Mouse (Mus musculus) layer of hippocampus, postnatal 14 days (tissue): ENCODE results near the gene Prdx5. TPM values are rescaled to one million over a fixed set of nuclear protein-coding genes. Genes with fewer than 3 reads are reported as not detected.

ENCODE experiments used
- DNase-seq, 2 experiments: peaks; one replicate each; pipeline ENCODE4 v3.0.0; 2021 to 2022; ENCODE audit warnings: low spot score in 2 of 2, mixed read lengths in 1 of 2
- long read RNA-seq, 2 experiments: library from polyadenylated mRNA; stranded (forward); transcript quantifications; one replicate each; pipeline ENCODE4 v2.0.0; 2021
- total RNA-seq, 2 experiments: library from RNA; stranded (reverse); gene quantifications; 2 replicates each; pipeline ENCODE4 v1.2.3; 2021

Gene Prdx5
- total RNA-seq: 100 to 1,000 TPM; 377 to 396 TPM
- long read RNA-seq, experiment 1, transcript Prdx5-201 (6 exons, 1,262 nt): major isoform, 144 of 161 reads
- long read RNA-seq, experiment 1, transcript Prdx5-203 (5 exons, 755 nt): minor isoform, 14 of 161 reads
- long read RNA-seq, experiment 1, partial matches to known transcripts: 2 of 161 reads
- long read RNA-seq, experiment 1, other reads (novel, unspliced or antisense): 1 of 161 reads
- long read RNA-seq, experiment 2, transcript Prdx5-203 (5 exons, 755 nt): minor isoform, 28 of 351 reads
- long read RNA-seq, experiment 2, transcript Prdx5-201 (6 exons, 1,262 nt): major isoform, 316 of 351 reads
- long read RNA-seq, experiment 2, partial matches to known transcripts: 3 of 351 reads
- long read RNA-seq, experiment 2, other reads (novel, unspliced or antisense): 4 of 351 reads

DNA sequence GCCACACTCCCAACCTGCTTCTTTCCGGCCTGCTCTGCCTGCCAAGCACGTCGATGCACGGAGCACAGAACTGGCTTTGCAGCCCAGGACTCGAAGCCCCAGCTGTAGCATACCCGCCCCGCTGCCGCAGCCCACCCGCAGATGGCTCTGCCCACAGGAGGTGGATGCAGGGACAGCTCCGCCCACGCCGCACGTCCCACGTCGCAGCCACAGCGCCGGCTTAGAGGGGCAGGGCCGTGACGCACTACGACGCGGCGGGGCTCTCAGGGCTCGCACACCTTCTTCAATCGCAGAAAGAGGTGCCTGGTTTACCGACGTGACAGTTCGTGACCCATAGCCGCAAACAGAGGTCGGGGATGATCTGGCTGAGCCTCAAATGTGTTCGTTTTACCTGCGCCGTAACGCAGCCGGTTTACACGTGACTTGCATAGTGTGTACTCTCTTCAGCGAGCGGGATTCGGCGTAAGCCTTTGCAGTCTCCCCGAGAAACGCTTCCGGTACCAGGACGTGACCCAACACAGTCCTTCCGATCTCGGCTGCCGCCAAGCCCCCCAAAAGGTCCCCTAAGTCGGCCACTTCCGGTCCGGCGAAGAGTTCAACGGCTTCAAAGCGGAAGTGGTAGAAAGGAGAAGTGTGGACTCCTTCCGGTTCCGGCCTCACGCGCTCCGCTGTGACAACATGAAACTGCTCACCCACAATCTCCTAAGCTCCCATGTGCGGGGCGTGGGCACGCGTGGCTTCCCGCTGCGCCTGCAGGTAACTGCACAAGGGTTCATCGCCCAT lies at the start of gene Prdx5, which contains the start of gene Trmt112:
Gene Prdx5 (minus strand): TSS at position 600 of the 783 bp plus-strand sequence.
Gene Trmt112 (plus strand): TSS at position 192 of the 783 bp plus-strand sequence.
- DNase-seq: peak; percentile 90 to 95

DNA sequence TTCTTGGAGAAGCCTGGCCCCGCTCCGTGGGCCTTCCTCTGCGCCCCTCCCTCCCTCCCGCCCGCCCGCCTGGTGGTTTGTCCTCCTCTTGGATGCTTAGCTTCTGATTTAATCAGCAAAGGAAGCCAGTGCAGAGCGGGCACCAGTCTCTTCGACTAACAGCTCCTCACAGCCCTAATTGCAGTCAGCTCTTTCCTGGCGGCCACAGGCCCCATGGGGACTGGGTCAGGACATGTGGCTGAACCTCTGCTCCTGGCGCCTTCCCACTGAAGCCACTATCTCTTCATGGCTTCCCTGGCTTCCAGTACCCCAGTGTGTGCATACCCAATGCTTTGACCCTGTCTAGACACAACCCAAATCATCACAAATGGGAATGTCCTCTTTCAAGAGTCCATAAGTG lies 46.6 kb upstream of the Prdx5 start:
- DNase-seq: no peak

DNA sequence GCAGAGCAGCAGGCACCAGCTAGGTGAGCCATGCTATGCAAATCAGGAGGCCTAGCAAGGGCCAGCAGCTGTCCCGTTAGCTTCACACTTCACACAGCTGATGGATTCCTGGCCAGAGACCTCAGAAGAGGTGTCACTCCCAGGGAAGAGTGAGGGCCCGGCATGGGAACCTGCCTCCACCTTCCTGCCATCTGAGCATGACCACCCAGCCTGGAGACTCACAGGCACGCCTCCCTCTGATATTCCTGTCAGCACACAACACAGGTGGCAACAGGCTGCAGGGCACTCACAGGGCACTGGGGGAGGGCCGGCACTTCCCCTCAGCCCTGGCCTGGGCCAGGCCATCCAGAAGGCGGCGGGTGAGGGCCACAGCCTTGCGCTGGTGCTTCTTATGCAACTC lies 45.5 kb upstream of the Prdx5 start:
- no peak for DNase-seq

DNA sequence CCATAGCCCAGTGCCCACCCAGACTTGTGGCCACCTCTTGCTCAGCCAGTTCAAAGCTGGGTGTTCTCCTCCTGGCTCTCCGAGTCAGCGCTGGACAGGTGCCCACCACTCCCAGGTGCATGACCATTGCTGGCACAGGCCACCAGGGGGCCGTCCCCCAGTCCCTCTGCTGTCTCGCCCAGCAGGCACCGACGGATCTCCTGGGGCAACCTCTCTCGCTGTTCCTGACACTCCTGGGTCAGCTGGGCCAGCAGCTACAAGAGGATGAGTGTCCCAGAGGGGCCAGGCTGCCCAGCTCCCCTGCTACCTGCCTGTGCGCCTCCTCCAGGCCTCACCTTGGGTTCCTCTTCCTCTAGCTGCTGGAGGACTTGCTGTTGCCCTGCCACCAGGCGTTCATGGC lies 44.1 kb upstream of the Prdx5 start:
- no peak for DNase-seq

DNA sequence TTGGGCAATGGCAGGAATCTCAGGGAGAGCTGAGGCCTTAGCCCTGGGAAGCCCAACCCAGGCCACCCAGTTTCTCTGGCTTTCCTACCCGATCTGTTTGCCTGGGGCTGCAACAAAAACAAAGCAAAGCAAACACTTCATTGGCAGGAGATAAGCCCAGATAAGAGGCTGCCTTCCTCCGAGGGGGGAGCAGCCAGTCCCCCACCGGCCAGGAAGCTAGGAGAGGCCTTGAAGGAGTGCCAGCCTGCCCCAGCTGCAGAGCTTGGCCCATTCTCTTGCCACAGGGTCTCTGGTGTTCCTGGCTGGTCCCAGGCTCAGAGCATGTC lies 42.8 kb upstream of the Prdx5 start:
- DNase-seq: no peak

DNA sequence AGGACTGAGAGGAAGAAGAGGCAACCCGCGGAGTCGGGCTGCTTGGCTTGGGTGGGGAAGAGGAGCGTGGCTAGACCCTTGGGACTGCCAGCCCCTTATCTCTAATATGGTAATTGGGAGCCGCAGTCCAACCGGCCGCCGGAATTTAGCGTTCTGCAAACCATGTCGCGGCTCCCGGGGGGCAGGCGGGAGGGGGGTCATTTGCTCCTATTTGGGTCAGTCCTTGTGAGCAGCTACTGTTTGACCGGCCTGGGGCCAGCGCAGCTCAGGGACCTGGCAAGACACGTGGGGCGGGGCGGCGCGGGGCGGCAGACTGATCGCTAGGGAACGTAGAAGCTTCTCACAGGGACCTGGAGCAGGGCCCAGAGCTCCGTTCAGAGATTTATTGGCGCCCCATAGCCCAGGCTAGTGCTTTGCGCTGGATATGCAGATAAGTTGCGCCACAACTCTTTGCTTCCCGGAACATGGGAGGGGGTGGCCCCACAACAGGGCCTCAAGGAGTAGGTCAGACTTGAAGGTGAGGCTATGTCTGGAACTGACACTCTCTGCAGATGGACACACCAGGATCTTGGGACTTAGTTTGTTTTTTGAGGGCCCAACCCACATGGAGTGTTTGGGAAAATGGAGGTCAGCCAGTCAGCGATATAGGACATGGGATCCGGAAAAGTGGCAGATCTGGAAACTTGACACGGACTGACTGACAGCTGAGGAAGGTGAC lies 42.2 kb upstream of the Prdx5 start:
- peak; percentile 66 to 77 for DNase-seq

DNA sequence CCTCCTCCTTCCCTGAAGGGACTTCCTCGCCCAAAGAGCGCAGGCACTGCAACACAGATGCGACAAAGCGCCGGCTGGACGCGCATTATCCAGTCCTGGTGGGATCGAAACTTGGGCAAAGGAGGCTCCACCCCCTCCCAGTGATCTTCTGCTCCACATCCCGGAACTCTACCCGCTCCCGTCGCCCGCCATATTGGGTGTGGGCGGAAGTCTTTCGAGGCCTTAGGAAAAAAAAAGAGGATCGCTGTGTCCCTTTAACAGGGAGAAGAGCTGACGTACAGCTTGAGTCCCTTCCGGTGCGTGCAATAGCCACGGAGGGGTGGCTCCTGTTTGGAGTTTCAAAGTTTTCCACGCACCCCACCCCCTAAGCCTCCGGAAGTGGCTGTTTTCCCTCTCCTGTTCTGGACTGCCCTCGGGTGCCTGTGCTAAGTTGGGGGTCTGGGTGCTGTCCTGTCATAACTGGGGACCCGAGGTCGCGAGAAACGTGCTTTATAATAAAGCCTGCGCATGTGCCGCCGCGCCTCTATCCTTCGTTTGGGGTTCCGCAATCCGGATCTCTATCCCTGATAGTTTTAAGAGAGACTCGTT lies 41.6 kb upstream of the Prdx5 start:
- peak; percentile 90 to 96 for DNase-seq

DNA sequence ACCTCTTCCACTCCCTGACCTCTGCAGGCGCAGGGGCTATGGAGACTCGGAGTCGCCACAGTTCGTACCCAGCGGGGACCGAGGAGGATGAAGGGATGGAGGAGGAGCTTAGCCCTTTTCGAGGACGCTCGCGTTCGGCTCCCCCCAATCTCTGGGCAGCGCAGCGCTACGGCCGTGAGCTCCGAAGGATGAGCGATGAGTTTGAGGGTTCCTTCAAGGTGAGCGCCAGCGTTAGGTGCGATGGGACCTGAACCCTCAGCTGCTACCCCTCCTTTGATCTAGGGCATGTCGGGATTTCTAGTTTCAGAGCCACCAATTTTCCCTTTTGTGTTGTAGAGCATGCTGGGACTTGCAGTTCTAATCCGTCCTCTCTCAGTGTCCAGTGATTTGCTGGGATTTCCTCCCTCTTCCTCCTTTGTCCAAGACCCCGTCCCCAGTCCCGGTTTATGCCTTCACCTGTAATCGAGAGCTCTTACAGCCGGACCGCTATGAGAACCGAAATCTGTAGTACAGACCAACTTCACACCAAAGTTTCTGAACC lies 40.8 kb upstream of the Prdx5 start:
- DNase-seq: peak; percentile 63 to 77

DNA sequence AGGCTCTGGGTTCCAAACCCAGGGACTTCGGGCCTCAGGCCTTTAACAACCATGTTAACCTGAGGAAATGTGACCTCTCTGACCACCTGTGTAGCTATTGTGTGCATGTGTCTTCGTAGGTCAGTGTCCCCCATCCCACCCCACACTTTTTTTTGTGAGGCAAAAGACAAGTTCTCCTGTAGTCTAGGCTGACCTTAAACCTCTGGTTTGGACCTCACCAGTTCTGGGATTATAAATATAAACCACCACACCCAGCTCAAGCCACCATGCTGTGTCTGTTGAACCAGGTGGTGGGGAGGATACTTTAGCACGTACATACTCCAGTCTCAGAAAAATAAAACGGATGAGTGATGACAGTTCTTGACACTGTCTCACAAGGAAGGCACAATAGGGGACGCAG lies 40.0 kb upstream of the Prdx5 start:
- no peak for DNase-seq

DNA sequence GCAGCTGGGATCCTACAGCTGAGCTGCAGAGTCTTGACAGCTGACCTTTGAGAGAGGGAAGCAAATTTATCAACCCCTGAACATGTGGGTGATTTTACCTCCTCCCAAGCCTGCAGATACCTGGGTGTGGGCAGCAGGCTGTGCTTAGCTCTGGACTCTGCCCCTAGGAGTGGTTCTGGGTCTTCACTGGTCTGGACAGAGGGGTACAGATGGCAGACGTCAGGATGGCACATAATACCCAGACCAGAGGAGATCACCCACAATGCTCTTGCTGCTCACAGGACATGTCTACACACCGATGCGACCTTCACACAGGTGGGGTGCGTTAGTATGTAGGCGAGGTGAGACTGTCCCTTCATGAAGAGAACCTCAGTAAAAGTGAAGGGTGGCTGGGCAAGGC lies 39.6 kb upstream of the Prdx5 start:
- DNase-seq: no peak

DNA sequence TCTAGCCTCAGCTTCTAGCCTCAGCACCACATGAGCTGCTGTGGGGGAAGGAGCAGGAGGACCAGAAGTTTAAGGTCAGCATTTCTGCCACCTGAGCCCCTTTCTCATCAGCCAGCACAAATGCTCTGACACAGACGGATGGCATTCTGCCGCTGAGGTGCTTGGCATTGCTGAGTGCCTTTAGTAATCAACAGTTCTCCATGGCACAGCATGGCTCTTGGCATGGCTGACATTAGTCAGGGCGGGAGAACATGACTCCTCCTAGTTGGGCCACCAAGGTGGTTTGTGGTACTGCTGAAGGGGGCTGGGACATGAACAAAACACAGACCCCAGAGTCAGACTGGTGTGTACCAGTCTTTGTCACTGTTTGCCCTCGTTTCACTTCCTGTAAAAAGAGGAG lies 38.3 kb upstream of the Prdx5 start:
- no peak for DNase-seq

DNA sequence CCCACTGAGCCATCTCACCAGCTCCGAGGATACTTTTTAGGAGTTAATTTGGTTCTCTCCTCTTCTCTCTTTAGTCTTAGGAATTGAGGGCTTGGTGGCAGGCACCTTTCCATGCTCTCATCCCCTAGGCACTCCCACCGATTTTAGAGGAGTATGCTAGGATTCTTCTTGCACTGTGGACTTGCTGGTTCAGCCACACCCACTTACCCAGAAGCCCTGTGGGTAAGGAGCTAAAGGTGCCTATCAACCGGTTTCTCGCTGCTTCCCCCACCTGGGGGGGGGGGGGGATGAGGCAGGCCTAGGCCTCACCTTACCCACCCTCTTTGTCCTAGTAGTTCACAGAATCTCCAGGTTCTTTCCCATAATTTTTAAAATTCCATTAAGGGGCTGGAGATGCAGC lies 37.8 kb upstream of the Prdx5 start:
- no peak for DNase-seq

DNA sequence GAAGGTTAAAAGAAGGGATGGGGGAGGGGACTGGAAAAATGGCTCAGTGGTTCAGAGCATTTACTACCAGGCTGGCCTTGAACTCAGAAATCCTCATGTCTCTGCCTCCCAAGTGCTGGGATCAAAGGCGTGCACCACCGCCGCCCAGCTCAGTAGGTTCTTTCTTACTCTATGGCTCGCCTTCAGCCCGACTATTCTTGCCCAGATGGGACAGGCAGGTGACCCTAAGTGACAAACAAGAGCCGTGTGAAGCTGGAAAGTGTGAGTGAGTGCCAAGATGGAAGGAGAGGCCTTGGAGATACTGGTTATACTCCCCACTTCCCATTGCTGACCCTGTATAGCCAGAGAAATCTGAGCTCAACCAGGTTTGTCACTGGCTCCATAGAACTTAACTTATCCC lies 33.8 kb upstream of the Prdx5 start:
- DNase-seq: no peak

DNA sequence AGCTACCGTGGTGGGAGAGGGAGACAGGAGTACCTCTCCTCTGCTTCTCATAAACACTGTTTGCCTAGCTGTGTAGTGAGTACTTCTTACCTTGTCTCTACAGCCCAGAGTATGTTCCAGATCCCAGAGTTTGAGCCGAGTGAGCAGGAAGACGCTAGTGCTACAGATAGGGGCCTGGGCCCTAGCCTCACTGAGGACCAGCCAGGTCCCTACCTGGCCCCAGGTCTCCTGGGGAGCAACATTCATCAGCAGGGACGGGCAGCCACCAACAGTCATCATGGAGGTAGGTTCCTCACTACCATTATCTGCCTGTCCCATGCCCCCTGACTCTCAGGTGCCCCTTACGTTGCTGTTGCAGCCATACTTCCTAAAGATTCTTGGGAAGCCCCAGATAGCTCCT lies 32.9 kb upstream of the Prdx5 start:
- DNase-seq: no peak

DNA sequence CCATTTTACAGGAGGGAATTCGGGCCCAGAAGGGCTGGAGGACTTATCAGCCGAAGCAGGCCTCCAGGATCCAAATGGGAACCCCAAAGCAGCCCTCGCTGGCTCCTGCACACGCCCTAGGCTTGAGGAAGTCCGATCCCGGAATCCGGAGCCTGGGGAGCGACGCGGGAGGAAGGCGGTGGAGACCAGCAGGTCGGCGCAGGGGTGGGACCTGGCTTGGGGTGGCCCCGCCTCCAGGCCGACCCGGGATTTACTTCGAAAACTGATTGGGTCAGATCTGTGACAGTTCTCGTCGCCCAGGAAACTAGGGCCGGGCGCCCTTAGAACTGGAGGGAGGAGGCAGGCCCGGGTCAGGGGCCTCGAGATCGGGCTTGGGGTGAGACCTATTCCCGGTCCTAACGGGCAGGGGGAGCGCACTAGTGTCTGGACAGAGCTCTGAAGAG lies 32.4 kb upstream of the Prdx5 start, which contains the start of gene Gpr137:
Gene Gpr137 (minus strand): TSS at position 232 of the 443 bp plus-strand sequence.
- peak; percentile 90 to 94 for DNase-seq

DNA sequence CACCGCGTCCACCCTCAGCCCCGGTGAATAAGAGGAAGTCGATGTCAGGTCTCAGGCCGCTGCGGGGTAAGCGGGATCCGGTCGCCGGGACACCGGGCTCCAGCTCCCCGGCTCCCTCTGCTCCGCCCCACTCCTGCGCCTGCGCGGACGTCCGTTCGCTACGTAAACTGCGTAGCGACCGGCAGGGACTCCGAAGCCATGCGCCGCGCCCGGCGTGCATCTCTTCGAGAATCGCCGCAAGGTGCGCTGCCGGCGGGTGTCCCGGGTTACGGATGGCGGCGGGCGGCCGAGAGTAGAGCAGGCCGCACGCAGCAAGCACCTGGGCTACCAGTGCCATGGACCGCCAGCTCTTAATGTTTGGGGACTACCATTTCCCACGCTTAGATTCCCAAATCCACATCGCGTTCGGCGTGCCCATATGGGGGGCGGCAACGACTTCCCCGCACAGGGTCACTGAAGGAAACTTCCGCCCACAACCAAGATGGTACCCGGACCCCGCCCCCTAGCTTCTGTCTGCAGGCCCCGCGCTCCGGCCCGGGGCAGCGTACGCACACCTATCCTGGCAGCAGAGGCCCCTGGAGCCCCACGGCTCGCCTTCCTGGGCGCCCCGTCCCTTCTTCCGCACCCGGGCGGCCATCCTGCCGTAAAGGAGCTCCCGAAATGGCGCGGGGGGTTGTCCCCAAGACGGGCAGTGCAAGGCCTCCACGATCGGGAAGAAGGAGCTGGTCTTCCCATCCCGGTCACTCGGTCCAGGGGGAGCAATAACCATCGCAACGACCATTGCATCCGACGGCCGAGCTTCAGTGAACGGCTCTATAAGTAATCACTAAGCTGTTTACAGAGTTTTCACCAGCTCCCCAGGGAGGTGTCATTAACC lies 31.7 kb upstream of the Prdx5 start, which contains the start of gene Bad:
Gene Bad (plus strand): TSS at position 490 of the 877 bp plus-strand sequence.
- DNase-seq: peak; percentile 95 to 98

DNA sequence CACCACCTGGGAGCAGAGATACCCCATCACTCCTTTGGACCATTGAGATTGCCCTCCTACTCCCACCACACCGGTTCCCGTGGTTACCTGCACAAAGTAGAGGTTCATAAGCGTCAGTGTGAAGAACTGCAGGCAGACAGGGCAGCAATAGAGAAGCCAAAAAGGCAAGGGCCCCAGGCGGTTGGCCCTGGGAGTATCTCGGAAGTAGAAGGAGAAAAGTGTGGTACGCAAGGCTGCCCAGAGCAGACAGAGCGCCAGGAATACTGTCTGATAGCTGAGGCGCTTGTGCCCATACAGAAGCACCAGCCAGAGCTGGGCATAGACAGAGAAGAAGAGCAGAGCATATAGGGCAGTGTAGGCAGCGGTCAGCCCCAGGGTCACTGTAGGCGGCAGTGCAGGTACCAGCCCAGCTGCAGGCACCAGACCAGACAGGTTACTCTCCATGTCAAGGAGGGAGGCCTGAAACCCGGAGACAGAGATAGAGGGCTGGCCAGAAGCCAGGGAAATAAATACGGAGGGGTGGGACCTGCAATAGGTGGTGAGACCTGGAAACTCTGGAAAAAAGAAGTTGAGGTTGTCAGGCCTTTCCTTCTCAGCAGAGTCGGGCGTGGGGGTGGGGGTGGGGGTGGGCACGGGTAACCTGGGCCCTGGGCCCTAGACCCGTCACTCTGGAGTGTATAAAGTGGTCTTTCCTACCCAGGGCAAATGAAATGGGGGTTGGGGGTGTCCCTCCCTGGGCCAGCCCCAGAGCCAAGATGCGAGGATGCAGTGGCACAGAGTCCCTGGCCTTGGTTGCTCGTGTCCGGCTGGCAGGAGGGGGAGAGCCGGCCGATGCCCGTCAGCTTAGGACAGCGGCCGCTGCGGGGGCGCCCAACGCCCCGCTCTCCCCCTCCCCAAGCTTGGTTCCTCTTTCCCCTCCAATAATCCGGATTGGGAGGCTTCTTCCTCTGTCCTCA lies 30.8 kb upstream of the Prdx5 start:
- DNase-seq: no peak

DNA sequence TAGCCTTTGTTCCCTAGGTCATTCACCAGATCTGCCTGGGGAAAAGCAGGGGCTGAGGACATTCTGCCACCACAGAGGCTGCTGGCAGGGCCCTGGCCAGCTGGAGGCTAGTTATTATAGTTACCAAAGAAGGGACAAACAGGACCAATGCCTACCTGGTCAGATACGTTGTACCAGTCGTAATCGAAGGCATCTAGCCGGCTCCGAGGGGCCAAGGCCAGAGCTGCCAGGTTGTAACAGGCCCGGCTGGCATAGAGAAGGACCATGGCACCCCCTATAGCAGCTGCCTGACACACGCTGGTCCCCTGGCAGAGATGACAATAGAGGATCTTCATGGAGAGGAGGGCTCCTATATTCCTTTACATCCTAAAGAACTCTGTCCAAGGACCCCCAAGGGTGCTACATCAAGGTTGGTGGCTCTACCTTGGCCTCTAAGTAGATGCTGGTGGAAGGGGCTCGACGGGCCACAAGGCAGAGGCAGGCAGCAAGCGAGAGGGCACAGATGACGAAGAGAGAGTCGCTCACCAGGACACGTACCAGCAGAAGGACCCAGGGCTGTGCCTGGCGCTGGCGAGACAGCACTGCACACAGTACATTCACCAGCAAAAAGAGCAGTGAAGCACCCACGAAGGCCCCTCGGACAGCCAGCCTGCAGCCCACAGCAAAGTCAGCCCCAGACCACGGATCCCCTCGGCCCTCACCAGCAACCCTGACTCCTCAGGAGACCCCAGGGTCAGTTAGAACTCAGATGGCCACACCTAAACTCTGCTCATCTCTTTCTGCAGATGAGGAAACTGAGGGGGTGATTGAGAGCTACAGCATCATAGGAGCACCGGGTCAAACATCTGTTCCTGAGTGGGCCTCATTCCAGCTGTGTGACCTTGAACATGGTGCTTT lies 29.4 kb upstream of the Prdx5 start:
- DNase-seq: no peak
